Mouse (Mus musculus): ENCODE results near the gene C330021F23Rik.

C330021F23Rik gene

GRCm38 (mm10) chr8:3587391-3588257 lies 19.8 kb downstream of the C330021F23Rik start:
- DNase-seq (ENCODE audit: low read depth): peak; percentile 58

GRCm38 (mm10) chr8:3588258-3588633 lies 20.5 kb downstream of the C330021F23Rik start:
- no peak for DNase-seq (ENCODE audit: low read depth)

- no peak for DNase-seq (ENCODE audit: low read depth)
Observed at GRCm38 (mm10) chr8:3593470-3593869, 25.7 kb downstream of the C330021F23Rik start.

GRCm38 (mm10) chr8:3594466-3594865 lies 26.7 kb downstream of the C330021F23Rik start:
- no peak for DNase-seq (ENCODE audit: low read depth)

GRCm38 (mm10) chr8:3598054-3598453 lies 30.3 kb downstream of the C330021F23Rik start:
- no peak for DNase-seq (ENCODE audit: low read depth)

- no peak for DNase-seq (ENCODE audit: low read depth)
Observed at GRCm38 (mm10) chr8:3599219-3599618, 31.4 kb downstream of the C330021F23Rik start.

GRCm38 (mm10) chr8:3600401-3600800 lies 32.6 kb downstream of the C330021F23Rik start:
- DNase-seq (ENCODE audit: low read depth): no peak

GRCm38 (mm10) chr8:3603439-3603838 lies 35.6 kb downstream of the C330021F23Rik start:
- DNase-seq (ENCODE audit: low read depth): no peak

- DNase-seq (ENCODE audit: low read depth): no peak
Observed at GRCm38 (mm10) chr8:3606593-3606992, 38.8 kb downstream of the C330021F23Rik start.

GRCm38 (mm10) chr8:3607822-3608221 lies 40.0 kb downstream of the C330021F23Rik start:
- DNase-seq (ENCODE audit: low read depth): no peak

GRCm38 (mm10) chr8:3609046-3609815 lies 41.4 kb downstream of the C330021F23Rik start:
- no peak for DNase-seq (ENCODE audit: low read depth)

- DNase-seq (ENCODE audit: low read depth): no peak
Observed at GRCm38 (mm10) chr8:3609816-3610150, 42.0 kb downstream of the C330021F23Rik start.

- peak; percentile 100 for DNase-seq (ENCODE audit: low read depth)
Observed at GRCm38 (mm10) chr8:3621199-3621970, 53.6 kb downstream of the C330021F23Rik start, which contains the start of the genes Xab2 and Pet100. Gene Xab2, minus strand, starts transcription at chr8:3621316. Gene Pet100, plus strand, starts transcription at chr8:3621548.

GRCm38 (mm10) chr8:3622119-3622518 lies 54.3 kb downstream of the C330021F23Rik start:
- DNase-seq (ENCODE audit: low read depth): no peak

GRCm38 (mm10) chr8:3625445-3625844 lies 57.7 kb downstream of the C330021F23Rik start, which contains the start of gene Pcp2:
Gene Pcp2, minus strand, starts transcription at chr8:3625545.
- no peak for DNase-seq (ENCODE audit: low read depth)

GRCm38 (mm10) chr8:3626971-3627370 lies 59.2 kb downstream of the C330021F23Rik start:
- no peak for DNase-seq (ENCODE audit: low read depth)

GRCm38 (mm10) chr8:3628014-3628413 lies 60.2 kb downstream of the C330021F23Rik start:
- peak; percentile 73 for DNase-seq (ENCODE audit: low read depth)

GRCm38 (mm10) chr8:3630647-3631477 lies 63.1 kb downstream of the C330021F23Rik start, which contains the start of gene Stxbp2:
Gene Stxbp2, plus strand, starts transcription at chr8:3630955.
- DNase-seq (ENCODE audit: low read depth): peak; percentile 94

GRCm38 (mm10) chr8:3631478-3631875 lies 63.7 kb downstream of the C330021F23Rik start:
- peak; percentile 59 for DNase-seq (ENCODE audit: low read depth)

Data from induced T-regulatory cell, adult 2 months (primary cell).